Mouse (Mus musculus) activated CD4-positive, CD25-positive, alpha-beta regulatory T cell, adult 4 months (primary cell): ENCODE measurements around the gene Neurod2. TPM values are rescaled to one million over a fixed set of nuclear protein-coding genes. Genes with fewer than 3 reads are reported as not detected.
A peak's percentile ranks its signal among the peaks of the same experiment; 100 is the strongest.

Source experiments
- ATAC-seq: one replicate; pipeline ENCODE4 v1.8.0; 2017
- polyA plus RNA-seq, 2 experiments: library from polyadenylated mRNA; unstranded; fragments of 100-300 nt; shearing (Covaris generic); gene quantifications; one replicate each; pipeline ENCODE4 v1.2.1; 2017

The Neurod2 gene
- polyA plus RNA-seq, 2 experiments from 2014 or later: not detected

GRCm38 (mm10) chr11:98353651-98354211 lies 24.3 kb upstream of the Neurod2 start:
- ATAC-seq: no peak

DNA sequence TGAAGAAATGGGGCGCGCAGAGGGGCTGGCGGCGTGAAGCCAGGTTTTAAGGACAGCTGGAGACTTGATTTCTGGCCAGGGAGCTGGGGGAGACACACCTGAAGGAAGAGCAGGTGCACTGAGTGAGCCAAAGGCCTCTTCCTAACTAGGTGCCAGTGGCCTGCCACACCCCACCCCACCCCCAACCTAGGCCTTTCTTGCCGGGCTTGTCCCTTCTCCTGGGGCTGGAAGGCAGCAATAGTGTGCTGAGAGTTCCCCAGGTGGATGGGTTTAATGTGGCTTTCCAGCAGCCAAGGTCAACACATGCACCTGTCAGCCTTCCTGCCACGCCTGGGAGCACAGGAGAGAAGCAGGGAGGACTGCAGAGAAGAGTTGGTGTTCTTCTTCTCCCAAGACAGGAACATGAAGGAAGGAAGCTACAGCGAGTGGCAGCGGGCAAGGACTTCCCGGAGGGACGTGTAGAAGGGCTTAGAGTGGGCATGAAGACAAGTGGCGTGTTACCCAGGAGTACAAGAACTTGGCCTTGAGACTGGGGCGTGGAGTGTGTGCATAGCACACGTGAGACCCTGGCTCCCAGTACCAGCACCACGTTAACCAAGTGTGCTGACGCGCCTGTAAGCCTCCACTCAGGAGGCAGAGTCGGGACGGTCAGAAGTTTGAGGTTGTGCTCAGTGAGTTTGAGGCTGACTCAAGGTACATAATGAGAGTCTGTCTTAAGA lies 23.0 kb upstream of the Neurod2 start:
- no peak for ATAC-seq

DNA sequence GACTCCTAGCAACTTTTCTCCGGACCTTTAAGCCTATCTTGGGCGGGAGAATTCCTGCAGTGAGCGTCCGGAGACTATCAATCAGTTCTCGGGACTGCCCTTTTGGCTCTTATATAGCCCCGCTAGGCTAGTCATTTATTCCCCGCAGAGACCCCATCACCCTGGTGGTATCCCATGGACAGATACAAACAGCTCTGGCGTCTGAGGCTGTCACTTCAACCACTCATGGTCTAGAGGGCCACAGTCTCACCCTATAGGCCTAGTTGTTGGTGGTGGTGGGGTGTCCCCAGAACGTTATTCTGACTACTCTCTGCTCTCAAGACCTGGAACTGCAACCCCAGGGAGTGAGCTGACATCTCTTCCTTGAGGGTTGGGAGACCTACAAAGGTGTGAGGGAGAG lies 19.9 kb upstream of the Neurod2 start:
- ATAC-seq: no peak

DNA sequence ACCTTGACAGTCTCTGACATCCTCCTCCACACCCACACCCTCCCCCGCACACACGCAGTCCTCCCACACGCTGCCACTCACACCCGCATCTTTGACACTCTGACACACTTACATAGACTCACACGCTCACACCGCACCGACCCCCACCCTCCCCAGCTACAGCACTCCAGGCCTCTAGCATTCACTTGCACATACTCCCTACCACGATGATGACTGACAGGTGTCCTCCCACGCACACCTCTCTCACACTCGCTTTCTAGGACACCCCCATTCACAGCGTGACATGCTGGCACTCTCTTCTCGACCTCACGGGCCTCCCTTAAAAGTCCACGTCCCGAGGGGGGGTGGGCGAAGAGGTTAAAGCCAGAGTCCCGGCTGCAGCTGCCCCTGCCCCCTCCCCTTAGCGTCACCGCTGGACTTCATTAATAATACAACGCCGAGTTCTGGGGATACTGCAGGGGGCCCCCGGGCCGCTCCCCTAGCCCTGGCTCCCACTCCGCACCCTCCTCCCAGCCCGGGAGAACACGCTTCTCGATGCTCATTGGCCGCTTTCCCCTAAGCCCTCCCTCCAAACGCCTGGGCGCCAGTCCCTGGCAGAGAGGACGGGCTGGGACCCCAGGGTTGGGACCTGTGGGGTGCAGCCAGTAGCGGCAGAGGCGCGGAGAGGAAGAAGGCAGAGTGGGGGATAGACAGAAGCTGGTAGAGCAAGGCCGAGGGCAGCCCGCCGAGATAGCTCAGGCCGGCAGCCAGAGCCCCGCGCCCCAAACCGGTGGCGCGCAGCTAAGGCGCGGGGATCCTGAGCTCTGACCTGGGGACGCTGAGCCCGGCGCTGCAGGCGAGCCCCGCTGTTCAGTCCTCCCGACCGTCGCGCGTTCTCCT lies 18.9 kb upstream of the Neurod2 start, which contains the start of gene Ppp1r1b:
Ppp1r1b (plus strand) TSS at position 322 of the 879 bp plus-strand sequence.
- ATAC-seq: peak; percentile 28

GRCm38 (mm10) chr11:98347385-98348082 lies 18.1 kb upstream of the Neurod2 start:
- ATAC-seq: no peak

GRCm38 (mm10) chr11:98346168-98346567 lies 16.7 kb upstream of the Neurod2 start:
- ATAC-seq: no peak

DNA sequence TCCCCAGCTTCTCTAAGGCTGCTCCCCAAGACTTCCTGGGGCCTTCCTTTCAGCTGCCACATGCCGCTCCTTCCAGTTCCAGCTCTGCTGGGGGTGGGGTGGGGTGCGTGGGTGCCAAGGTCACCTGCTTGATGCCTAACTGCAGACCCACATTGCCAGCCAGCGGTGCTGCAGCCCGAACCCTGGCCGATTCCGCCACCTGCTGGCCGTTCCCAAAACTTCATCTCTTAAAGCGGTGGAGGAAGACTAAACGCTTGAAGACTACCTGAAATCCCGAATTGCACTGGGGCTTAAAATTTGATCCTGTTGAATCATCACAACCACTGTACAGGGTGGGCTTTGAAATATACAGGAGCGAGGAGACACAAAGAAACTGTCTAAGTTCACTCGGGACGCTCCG lies 15.8 kb upstream of the Neurod2 start:
- ATAC-seq: no peak

DNA sequence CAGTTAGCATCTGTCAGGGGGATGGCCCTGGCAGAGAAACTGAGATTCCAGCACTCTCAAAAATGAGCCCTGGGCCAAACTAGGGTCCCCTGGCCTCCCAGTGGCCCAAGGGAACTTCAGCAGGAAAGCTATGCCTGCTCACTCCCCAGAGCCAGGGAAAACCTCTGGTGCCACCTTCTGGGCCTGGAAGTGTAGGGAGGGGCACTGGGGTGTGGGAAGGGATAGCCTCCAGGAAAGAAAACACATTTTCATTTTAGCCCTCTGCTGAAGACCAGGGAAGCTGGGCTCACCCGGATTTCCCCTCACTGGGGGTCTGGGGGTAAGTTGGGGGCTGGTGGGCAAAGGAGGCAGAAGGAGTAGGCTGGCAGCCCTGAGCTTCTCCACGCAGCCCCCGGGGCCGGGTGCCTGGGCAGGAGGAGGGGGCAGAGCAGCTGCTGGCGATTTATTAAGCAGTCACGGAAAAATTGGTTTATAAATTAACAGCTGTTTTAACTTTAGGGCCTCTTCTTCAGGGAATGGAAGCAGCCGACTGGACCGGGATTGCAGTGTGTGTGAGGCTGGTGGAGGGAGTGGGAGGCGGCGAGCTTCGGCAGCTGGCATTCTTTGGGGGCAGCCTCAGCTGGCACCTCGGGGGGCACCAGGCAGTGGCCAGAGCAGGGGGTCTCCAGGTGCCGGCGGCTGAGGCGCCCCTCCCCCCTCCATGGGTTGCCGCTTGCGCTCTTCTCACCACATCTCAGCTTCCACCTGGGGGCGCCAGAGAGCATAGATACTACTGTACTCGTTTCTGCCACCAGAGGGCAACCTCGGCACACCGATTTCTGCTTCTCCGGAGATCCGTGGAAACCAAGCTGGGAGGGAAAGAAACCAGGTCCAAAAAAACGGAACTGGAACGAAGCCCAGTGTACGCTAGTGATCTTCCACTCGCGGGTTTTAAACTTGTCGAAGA lies 12.8 kb upstream of the Neurod2 start:
- peak; percentile 32 for ATAC-seq

DNA sequence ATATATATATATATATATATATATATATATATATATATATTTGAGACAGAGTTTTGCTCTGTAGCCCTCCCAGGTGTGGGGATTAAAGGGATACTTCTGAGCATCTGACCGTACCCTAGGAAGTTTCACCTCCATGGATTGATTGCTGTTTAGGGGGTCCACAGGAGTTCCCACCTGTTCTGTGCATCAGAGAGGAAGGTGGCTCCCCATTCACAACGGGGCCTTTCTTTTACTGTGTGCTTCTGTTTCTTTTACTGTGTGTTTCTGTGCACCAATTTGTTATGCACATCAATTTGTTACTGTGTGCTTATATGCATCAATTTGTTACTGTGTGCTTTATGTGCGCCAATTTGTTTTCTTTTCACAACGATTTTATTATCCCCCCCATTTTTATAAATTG lies 11.7 kb upstream of the Neurod2 start:
- no peak for ATAC-seq

- ATAC-seq: no peak
These were observed 11.1 kb upstream of the Neurod2 start for GRCm38 (mm10) chr11:98340597-98340996.

- no peak for ATAC-seq
These were observed 10.3 kb upstream of the Neurod2 start for GRCm38 (mm10) chr11:98339679-98340287.

DNA sequence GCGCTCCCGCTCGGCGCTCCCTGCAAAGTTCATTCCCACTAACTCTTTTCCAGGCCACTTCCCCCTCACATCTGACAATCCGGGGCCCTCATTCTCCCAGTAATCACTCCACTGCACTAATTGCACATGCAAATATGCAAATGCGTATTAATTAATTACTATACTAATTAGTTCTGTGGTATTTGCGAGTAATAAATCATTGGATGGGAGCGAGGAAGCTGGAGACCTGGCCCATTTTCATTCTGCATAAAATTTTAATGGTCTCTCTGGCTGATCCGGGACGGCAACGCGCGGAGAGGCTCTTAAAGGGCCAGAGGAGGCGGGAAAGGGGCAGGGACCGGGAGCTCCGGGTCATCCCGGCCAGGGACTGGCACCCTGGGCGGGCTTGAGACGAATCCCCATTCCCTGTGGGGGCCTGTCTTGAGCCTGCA lies 9.6 kb upstream of the Neurod2 start:
- no peak for ATAC-seq

GRCm38 (mm10) chr11:98338507-98338961 lies 9.1 kb upstream of the Neurod2 start:
- no peak for ATAC-seq

GRCm38 (mm10) chr11:98336245-98337107 lies 7.0 kb upstream of the Neurod2 start:
- ATAC-seq: no peak

DNA sequence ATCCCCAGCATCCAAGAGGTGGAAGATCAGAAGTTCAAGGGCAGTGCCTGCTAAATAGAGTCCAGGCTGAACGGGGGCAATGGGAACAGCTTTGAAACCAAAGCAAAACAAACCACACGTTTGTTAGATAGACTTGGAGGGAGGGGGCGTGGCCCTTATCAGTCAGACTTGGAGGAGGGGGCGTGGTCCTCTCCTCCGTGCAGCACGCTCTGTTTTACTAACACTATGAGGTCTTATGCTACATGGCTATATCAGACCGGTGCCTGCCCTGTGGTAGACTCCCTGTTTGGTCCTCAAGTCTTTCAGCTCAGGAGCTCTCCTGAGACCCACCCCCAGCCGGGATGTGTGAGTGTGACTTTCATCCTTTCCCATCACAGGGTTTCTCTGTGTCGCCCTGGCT lies 5.8 kb upstream of the Neurod2 start:
- ATAC-seq: no peak

GRCm38 (mm10) chr11:98333981-98334741 lies 4.7 kb upstream of the Neurod2 start:
- ATAC-seq: no peak

GRCm38 (mm10) chr11:98333263-98333696 lies 3.8 kb upstream of the Neurod2 start:
- ATAC-seq: no peak

DNA sequence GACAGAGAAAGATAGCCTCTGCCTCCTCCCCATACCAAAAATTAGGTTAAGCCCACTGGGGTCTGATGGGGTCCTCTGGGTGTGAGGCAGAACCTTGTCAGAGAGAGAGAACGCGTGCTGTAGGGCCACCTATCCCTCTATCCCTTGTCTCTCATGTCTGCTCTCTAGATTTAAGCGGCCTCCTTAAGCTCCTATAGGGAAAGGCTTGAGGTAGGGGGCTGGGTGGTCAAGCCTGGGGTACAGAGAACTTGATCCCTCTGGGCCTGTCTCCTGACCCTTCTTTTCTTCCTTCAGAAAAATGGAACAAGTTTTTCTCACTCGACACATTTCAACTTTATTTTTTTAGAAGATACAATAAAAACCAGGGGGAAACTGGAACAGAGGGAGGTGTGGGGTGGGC lies 3.4 kb upstream of the Neurod2 start:
- ATAC-seq: no peak

DNA sequence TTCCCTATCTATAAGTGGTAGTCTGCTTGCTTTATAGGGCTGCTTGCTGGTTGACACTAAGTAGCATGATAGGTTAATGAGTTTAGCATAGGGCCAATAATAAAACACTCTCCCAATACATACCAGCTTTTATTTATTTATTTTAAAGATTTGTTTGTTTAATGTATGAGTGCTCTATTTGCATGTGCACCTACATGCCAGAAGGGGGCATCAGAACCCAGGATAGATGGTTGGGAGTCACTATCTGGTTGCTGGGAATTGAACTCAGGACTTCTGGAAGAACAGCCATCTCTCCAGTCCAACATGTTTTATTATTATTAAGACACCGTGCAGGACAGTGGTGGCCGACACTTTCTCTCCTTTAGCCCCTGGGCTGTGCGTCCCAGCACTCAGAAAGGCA lies 2.7 kb upstream of the Neurod2 start:
- ATAC-seq: no peak
